Mouse (Mus musculus): ENCODE results near the gene Gm973. TPM values are rescaled to one million over a fixed set of nuclear protein-coding genes. Genes with fewer than 3 reads are reported as not detected.

Gene Gm973
- total RNA-seq, 2 experiments from 2014 or later, result 14.5 to 16.1 TPM

DNA sequence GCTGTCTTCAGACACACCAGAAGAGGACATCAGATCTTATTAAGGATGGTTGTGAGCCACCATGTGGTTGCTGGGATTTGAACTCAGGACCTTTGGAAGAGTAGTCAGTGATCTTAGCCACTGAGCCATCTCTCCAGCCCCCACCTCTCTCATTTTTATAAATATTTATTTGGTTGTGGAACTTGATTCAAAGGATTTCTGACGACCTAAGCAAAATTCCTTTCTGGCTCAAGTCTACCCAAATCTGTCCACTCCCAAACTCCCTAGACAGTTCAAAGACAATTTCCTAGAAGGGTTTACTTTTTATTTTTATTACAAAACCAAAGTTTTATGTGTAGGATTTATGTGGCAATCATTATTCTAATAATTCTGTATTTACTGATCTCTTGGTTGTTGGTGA, 73.2 kb downstream of the Gm973 start:
- TF ChIP-seq CTCF (conservative IDR thresholded peaks at IDR 0.05), result no peak
- Histone ChIP-seq H3K4me3 (no peak overlapping the region), H3K27ac (no peak overlapping the region)
- no peak for DNase-seq (ENCODE audit: low spot score in 2 of 2)

DNA sequence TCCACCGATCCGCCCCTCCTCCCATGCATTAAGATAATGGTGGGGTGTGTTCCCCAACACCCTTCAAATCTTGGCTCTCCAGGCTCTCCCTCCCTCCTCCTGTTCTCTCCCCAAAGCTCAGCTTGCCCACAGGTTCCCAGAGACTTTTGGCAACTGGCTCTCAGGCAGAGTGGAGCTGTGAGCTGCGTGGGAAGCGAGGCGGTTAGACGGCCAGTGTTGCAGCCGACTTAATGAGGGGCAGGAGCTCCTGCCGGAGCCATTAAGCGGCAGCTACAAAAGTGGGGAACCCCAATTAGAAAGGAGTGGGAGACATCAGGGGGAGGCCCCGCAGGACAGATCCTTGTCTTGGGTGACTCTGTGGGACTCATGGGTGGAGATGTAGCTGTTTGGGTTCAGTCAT, 76.3 kb downstream of the Gm973 start:
- Histone ChIP-seq H3K27ac (peak overlapping the region; percentile 70), H3K4me3 (peak overlapping the region; percentile 4; the same call in 1 of the 2 replicates)
- no peak for TF ChIP-seq CTCF (conservative IDR thresholded peaks at IDR 0.05)
- peak; percentile 13 to 14 for DNase-seq (ENCODE audit: low spot score in 2 of 2)

DNA sequence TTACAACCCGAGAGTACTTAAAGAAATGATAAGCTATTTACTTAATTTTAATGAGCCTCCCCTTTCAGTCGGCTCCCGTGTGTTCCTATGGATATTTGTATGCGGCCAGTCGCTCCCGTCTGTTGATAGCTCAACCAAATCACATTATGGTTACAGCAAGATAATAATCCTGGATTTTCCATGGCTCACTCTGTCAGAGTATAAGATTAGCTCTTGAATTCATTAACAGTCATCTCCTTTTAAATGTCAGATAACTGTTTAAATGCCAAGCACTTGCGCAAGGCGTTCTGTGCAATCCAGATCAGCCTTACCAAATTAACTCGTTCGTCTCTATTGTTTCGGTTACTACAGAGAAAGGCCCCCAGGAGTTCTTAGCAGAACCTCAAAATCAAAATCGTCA, 76.8 kb downstream of the Gm973 start:
- TF ChIP-seq CTCF (conservative IDR thresholded peaks at IDR 0.05), result no peak
- Histone ChIP-seq H3K4me3 (peak overlapping the region; percentile 4; the same call in 1 of the 2 replicates), H3K27ac (peak overlapping the region; percentile 70)
- peak in 1 of 2 experiments; percentile 51 for DNase-seq (ENCODE audit: low spot score in 2 of 2)

DNA sequence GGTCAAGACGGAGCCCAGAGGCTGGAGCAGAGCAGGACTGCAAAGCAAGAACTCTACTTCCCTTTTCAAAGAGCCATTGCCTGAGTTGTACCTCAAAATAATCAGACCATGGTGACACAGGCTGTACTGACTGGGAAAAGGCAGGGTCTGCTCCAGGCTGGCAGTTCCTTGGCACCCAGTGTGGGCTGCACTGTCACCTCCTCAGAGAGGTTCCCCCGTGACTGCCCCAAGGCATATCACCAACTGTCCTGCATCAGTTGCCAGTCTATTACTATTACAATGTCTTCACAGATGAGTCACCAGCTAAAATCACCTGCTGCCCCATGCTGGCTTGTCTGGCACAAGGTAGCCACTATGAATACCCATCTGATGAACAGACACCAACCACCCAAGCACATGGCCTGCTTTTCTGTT, 77.6 kb downstream of the Gm973 start:
- Histone ChIP-seq H3K27ac (peak overlapping the region; percentile 39; the same call in 1 of the 2 replicates), H3K4me3 (no peak overlapping the region)
- no peak for DNase-seq (ENCODE audit: low spot score in 2 of 2)
- no peak for TF ChIP-seq CTCF (conservative IDR thresholded peaks at IDR 0.05)

DNA sequence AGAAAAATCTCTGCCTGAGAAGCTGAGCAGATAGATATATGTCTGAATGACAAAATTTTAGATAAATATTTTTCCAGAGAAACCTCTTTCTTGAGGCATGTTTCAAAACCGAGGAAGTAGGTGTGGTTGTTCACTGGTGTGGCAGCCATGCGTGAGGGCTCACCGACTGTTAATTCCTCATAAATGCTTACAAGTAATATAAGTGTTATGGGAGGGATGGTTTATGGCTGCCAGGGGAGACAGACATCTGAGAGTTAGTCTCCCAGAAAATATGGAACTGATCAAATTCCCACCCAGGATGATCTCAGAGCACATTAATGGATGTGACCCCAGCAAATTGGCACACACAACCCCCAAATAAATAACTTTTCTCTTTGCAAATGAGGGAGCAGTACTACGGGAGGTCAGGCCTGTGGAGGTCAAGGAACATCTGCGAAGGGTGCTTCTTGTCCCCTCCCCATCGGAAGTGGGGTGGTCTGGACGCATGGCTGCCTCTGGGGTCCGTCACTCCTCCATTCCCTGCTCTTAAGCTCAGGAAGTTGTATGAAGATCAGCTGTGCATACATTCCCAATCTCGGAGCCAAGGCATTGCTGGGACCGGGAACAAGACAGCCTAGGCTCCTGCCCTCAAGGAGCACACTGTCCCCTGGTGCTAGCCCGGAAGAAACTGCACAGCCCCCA, 78.7 kb downstream of the Gm973 start:
- Histone ChIP-seq H3K4me3 (no peak overlapping the region), H3K27ac (no peak overlapping the region)
- DNase-seq (ENCODE audit: low spot score in 2 of 2), result no peak
- no peak for TF ChIP-seq CTCF (conservative IDR thresholded peaks at IDR 0.05)

DNA sequence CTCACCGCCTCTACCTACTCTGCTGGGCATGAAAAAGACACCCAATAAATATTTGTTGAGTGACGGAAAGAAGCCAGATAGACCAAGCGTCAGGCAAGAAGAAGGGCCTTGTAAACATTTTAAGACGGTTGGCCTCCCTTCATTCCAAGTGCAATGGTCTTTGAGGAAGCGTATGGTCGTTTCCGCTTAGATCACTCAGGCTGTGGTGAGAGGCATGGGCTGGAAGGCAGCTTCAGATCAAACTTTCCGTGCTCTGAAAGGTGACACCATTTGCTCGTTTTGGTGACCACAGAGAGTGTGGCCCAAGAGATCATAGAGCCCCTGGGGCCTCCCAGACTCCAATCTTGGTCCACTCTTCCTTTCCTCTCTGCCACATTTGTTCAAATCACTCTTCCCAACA, 79.5 kb downstream of the Gm973 start:
- TF ChIP-seq CTCF (conservative IDR thresholded peaks at IDR 0.05), result no peak
- no peak for DNase-seq (ENCODE audit: low spot score in 2 of 2)
- Histone ChIP-seq H3K4me3 (no peak overlapping the region), H3K27ac (no peak overlapping the region)

DNA sequence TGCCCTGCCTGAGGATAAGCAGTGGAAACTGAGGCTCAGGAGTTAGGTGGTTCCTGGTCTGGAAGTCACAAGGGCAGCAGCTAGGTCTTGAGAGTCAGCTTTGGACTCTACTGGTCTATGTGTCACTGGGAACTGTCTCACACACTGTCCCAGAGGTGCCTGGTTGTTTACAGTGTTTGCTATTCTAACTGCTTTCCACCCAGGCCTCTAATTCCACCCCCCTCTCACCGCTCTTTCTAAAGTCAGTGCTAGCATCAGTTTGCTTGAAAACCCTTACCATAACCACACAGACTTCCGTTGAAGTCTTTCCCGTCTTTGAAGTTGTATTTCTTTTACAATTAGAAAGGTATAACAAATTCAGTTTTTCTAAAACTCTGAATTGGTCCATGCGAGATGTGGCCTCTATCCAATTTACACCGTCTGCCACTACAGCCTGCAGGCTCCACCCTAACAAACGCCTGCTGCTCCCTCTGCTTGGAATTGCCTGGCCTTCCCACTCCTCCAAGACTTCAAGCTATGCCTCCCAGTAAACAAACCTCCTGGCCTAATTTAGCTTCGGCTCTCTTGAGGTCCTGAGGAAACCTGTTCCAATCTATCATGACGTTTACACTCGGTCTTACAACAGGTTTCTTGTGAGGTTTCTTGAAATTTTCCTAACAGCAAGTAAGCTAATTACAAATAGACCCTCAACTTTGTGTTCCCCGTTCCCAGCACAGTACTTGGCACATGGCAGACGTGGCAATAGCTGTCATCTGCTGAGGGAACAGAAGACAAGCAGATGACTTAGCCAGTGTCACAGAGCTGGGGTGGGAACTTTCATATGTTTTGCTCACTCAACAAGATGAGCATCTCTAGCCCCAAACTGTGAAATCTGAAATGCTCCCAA, 86.7 kb downstream of the Gm973 start:
- DNase-seq (ENCODE audit: low spot score in 2 of 2), result peak; percentile 57 to 67
- no peak for TF ChIP-seq CTCF (conservative IDR thresholded peaks at IDR 0.05)
- Histone ChIP-seq H3K4me3 (no peak overlapping the region), H3K27ac (peak overlapping the region; percentile 72)

DNA sequence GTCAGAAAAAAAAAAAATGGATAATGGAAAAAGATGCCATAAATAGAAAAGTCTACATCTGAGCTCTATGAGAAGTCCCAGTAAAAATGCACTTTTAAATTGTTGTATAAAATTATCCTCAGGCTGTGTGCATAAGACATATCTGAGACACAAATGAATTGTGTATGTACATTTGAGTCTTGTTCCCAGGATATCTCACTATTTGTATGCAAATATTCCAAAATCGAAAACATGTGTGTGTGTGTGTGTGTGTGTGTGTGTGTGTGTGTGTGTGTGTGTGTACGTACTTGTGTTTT, 87.3 kb downstream of the Gm973 start:
- TF ChIP-seq CTCF (conservative IDR thresholded peaks at IDR 0.05), result no peak
- H3K4me3 ChIP-seq, result no peak overlapping the region
- no peak overlapping the region; the same call in 1 of the 2 replicates for H3K27ac ChIP-seq

DNA sequence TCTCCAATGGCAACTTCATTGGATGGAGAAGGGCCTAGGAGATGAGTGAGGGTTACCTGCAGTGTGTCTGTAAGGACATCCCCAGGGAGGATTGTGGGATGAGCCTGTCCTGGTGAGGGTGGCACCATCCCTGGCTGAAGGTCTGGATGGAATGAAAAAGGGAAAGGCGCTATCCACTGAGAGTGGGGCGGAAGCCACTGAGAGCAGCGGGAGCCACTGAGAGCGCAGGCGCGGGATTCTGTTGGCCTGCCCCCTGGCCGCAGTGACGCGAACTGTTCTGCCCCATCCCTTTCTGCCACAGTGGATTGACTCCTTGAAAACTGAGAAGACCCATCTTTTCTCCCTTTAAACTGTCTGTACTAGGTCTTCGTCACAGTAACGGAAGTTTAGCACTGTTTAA, 87.8 kb downstream of the Gm973 start:
- TF ChIP-seq CTCF (conservative IDR thresholded peaks at IDR 0.05), result peak; percentile 58
- H3K27ac ChIP-seq, result peak overlapping the region; percentile 65; the same call in 1 of the 2 replicates

More for the DNA sequence above, 87.3 kb downstream of the Gm973 start:
- no peak for DNase-seq (ENCODE audit: low spot score in 2 of 2)

DNA sequence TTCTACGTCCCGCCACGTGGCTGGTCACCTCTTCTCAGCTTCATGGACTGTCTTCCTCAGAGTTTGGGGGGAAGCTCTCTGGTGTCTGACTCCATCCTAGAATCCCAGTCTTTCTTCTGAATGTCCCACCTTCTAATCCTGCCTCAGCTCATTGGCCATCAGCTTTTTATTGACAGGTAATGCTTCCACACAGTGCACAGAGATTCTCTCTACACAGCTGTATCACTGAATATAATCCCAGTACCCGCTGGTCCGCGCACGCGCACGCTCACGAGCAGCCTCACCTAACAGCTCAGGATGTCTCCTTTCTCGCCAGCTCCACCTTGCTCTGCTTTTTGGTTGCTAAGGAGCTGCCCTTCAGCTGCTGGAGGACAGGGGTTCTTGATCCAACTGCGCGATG, 90.4 kb downstream of the Gm973 start:
- Histone ChIP-seq H3K27ac (no peak overlapping the region), H3K4me3 (no peak overlapping the region)
- no peak for DNase-seq (ENCODE audit: low spot score in 2 of 2)
- no peak for TF ChIP-seq CTCF (conservative IDR thresholded peaks at IDR 0.05)

More for the DNA sequence above, 87.8 kb downstream of the Gm973 start:
- H3K4me3 ChIP-seq, result no peak overlapping the region
- DNase-seq (ENCODE audit: low spot score in 2 of 2), result no peak

DNA sequence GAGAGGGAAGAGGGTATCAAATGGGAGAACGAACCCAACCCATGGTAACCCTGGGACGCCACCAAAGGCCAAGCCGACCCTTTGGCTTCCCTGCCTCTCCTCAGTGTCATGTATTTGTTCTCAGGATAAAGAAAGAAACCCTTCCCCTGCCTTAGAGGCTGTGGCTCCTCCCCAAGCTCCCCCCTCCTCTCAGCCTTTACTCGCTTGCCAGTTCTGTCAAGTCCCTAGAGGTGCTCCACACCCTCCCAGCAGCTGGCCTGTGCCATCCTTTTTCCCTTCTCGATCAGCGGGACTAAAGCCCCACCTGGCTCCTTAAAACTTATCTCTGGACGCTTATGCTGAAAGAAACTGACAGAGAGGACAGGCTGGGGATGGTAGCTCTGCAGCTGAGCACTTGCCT, 91.0 kb downstream of the Gm973 start:
- TF ChIP-seq CTCF (conservative IDR thresholded peaks at IDR 0.05), result no peak
- H3K4me3 ChIP-seq, result no peak overlapping the region
- no peak overlapping the region for H3K27ac ChIP-seq
- no peak for DNase-seq (ENCODE audit: low spot score in 2 of 2)

DNA sequence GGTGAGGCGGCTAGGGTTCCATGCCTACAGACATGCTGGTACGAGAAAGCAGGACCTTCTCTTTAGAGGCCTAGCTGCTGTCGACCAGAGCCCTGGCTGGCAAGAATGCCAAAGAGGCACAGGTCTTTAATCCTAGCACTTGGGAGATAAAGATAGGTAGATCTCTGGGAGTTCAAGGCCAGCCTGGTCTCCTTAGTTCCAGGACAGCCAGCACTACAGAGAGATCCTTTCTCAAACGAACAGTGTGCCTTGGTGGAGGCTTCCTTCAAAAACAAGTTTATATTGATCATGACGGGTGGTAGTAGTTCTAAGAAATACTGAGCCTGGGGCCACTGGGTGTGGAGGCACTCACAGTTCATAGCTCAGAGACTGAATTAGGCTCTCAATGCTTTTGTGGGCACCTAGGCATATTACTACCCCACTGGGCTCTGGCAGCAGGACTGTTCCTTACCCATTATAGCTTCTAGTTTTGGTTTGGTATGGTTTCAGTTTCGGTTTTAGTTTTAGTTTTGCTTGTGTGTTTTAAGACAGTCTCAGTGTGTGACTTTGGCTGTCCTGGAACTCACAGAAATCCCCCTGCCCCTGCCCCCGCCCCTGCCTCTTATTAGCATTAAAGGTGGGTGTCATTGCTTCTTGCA, 92.2 kb downstream of the Gm973 start:
- no peak for DNase-seq (ENCODE audit: low spot score in 2 of 2)
- Histone ChIP-seq H3K27ac (no peak overlapping the region), H3K4me3 (no peak overlapping the region)
- TF ChIP-seq CTCF (conservative IDR thresholded peaks at IDR 0.05), result no peak

DNA sequence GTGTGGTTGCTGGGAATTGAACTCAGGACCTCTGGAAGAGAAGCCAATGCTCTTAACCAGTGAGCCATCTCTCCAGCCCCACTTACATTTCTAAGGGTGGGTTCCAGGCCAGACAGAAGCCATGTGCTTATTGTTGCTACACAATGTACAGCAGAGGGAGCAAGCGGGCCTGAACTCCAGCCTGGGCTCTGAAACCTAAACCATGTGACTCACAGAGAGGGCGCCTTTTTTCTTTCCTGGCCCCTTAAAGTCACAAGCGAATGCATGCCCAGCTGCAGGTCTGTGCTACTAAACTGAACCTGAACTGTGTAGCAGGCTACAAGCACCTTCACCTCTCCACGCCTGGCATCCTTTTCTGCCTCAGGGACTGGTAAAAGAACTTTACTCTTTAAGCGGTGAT, 92.9 kb downstream of the Gm973 start:
- H3K27ac ChIP-seq, result no peak overlapping the region
- TF ChIP-seq CTCF (conservative IDR thresholded peaks at IDR 0.05), result no peak
- H3K4me3 ChIP-seq, result no peak overlapping the region
- DNase-seq (ENCODE audit: low spot score in 2 of 2), result no peak
